10 mouse cellular contexts compared by ENCODE assay signal in the genomic region with DNA sequence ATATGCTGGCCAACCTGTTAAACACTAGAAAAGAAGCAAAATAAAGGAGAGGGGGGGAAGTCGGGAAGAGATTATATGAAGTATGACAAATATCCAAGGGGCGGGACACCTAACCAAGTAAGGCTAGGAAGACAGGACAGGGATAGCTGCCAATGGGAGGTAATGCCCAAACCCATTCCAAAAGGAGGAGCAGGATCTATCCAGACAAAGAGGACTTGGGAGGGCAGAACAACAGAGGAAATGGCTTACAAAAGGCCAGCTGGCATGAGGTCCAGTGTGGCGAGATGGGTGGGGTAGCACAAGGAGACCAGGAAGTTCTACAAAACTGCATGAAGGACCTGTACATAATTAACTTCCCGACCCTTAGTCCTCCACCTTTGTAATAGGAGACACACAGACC.
"Had no signal": no experiment of that assay in that cellular context is flagged by ENCODE, and none has a peak within 500 bp of the region (broad histone marks: within the 10 kb centered on the region; RNA-seq: fewer than 3 reads in every experiment).

No protein-coding gene starts in this region.

- DNase-seq: kidney, adult 11 months; lung, embryonic 14.5 days; right cerebral cortex, postnatal 14 days; thymus, adult 2 months; thymus, postnatal 25 days had no signal

- H3K9ac ChIP-seq: limb, embryonic 13.5 days; liver, embryonic 14.5 days; lung, embryonic 14.5 days; midbrain, embryonic 13.5 days; stomach, embryonic 15.5 days had no signal

- H3K27me3 ChIP-seq: limb, embryonic 13.5 days; midbrain, embryonic 13.5 days; stomach, embryonic 15.5 days had no signal

- H3K4me3 ChIP-seq: limb, embryonic 13.5 days; midbrain, embryonic 13.5 days; stomach, embryonic 15.5 days had no signal

- H3K9me3 ChIP-seq: limb, embryonic 13.5 days; midbrain, embryonic 13.5 days; stomach, embryonic 15.5 days had no signal

- H3K27ac ChIP-seq: hindbrain, postnatal 0 days; limb, embryonic 13.5 days; liver, embryonic 14.5 days; midbrain, embryonic 13.5 days; stomach, embryonic 15.5 days had no signal

- H3K36me3 ChIP-seq: limb, embryonic 13.5 days; midbrain, embryonic 13.5 days; stomach, embryonic 15.5 days had no signal

- ATAC-seq: hindbrain, postnatal 0 days; midbrain, embryonic 13.5 days had no signal

- H3K4me2 ChIP-seq: limb, embryonic 13.5 days; lung, embryonic 14.5 days; midbrain, embryonic 13.5 days; stomach, embryonic 15.5 days had no signal
